Mouse (Mus musculus) heart, embryonic 10.5 days (tissue): Measurements from ENCODE around the gene Efcab5. TPM values are rescaled to one million over a fixed set of nuclear protein-coding genes. Genes with fewer than 3 reads are reported as not detected.
A peak's percentile ranks its signal among the peaks of the same experiment; 100 is the strongest.

Experiments used
- DNase-seq: peaks from one replicate; pipeline ENCODE4 v3.0.0-alpha.2; 2017; ENCODE audit warnings: low spot score
- H3K27ac ChIP-seq: fragments of 300-500 bp; sonication (generic); 2 replicates; pipeline ENCODE4 v1.5.1; 2016; ENCODE audit warnings: mild to moderate bottlenecking
- H3K27me3 ChIP-seq: fragments of 300-500 bp; sonication (generic); 2 replicates; pipeline ENCODE4 v1.6.1; 2016; ENCODE audit warnings: mild to moderate bottlenecking; ENCODE audit not compliant: poor library complexity, insufficient read depth, severe bottlenecking
- H3K36me3 ChIP-seq: fragments of 300-500 bp; sonication (generic); 2 replicates; pipeline ENCODE4 v1.6.1; 2016; ENCODE audit warnings: mild to moderate bottlenecking, moderate library complexity
- H3K4me1 ChIP-seq: fragments of 300-500 bp; sonication (generic); 2 replicates; pipeline ENCODE4 v1.6.1; 2016; ENCODE audit warnings: mild to moderate bottlenecking
- H3K4me3 ChIP-seq: fragments of 300-500 bp; sonication (generic); 2 replicates; pipeline ENCODE4 v1.5.1; 2016; ENCODE audit warnings: mild to moderate bottlenecking, moderate library complexity
- H3K9me3 ChIP-seq: fragments of 300-500 bp; sonication (generic); 2 replicates; pipeline ENCODE4 v1.6.1; 2016; ENCODE audit warnings: mild to moderate bottlenecking, moderate library complexity
- WGBS: fragments of 180-500 bp; shearing (Covaris S2); methylation state at CpG from one replicate; pipeline ENCODE4 v1.1.7; 2016; 5-methylcytosine and 5-hydroxymethylcytosine counted together
- polyA plus RNA-seq: library from polyadenylated mRNA; unstranded; fragments of >200 nt; fragmentation: Nextera tagmentation; extraction: Ambion mirVana; gene quantifications from 2 replicates; pipeline ENCODE4 v1.2.1, GENCODE M21; 2016

Efcab5 gene
- polyA plus RNA-seq, 1 experiment from 2014 or later, result 0.34 TPM

GRCm38 (mm10) chr11:77195360-77196109 is 6.8 kb upstream of the Efcab5 start:
- Histone ChIP-seq H3K9me3 (no peaks in the 10 kb centered on the region), H3K36me3 (no peaks in the 10 kb centered on the region), H3K27ac (peak overlapping the region; percentile 53), H3K4me1 (peaks cover 31% of the 10 kb centered on the region), H3K27me3 (no peaks in the 10 kb centered on the region), H3K4me3 (no peak overlapping the region)
- WGBS, result 60% methylated on average over 11 of the region's 11 CpGs
- peak; percentile 78 for DNase-seq

- H3K36me3 ChIP-seq, result no peaks in the 10 kb centered on the region
- 68% methylated on average over 1 of the region's 1 CpGs for WGBS
- no peak overlapping the region for H3K4me3 ChIP-seq
- no peaks in the 10 kb centered on the region for H3K27me3 ChIP-seq
- no peaks in the 10 kb centered on the region for H3K9me3 ChIP-seq
- no peak for DNase-seq
- peak overlapping the region; percentile 53; the same call in 1 of the 2 replicates for H3K27ac ChIP-seq
- peaks cover 31% of the 10 kb centered on the region for H3K4me1 ChIP-seq
These were observed 6.0 kb upstream of the Efcab5 start for GRCm38 (mm10) chr11:77194762-77195161.

GRCm38 (mm10) chr11:77193941-77194553 is 5.3 kb upstream of the Efcab5 start:
- DNase-seq, result no peak
- H3K27ac ChIP-seq, result no peak overlapping the region

GRCm38 (mm10) chr11:77193410-77193809 is 4.6 kb upstream of the Efcab5 start:
- H3K36me3 ChIP-seq, result no peaks in the 10 kb centered on the region
- H3K27me3 ChIP-seq, result no peaks in the 10 kb centered on the region
- no peaks in the 10 kb centered on the region for H3K9me3 ChIP-seq
- WGBS, result 72% methylated on average over 5 of the region's 5 CpGs
- no peak overlapping the region; the same call in 1 of the 2 replicates for H3K27ac ChIP-seq
- no peak for DNase-seq
- H3K4me1 ChIP-seq, result peaks cover 31% of the 10 kb centered on the region
- no peak overlapping the region for H3K4me3 ChIP-seq

More at GRCm38 (mm10) chr11:77193941-77194553, 5.3 kb upstream of the Efcab5 start:
- Histone ChIP-seq H3K4me1 (peaks cover 31% of the 10 kb centered on the region), H3K27me3 (no peaks in the 10 kb centered on the region), H3K36me3 (no peaks in the 10 kb centered on the region), H3K4me3 (no peak overlapping the region), H3K9me3 (no peaks in the 10 kb centered on the region)
- WGBS, result 56% methylated on average over 6 of the region's 6 CpGs

- Histone ChIP-seq H3K9me3 (no peaks in the 10 kb centered on the region), H3K27me3 (no peaks in the 10 kb centered on the region), H3K27ac (no peak overlapping the region), H3K4me3 (no peak overlapping the region), H3K36me3 (no peaks in the 10 kb centered on the region), H3K4me1 (peaks cover 4% of the 10 kb centered on the region; the same call in 1 of the 2 replicates)
- WGBS, result 54% methylated on average over 2 of the region's 2 CpGs
- DNase-seq, result no peak
These were observed 3.8 kb downstream of the Efcab5 start for GRCm38 (mm10) chr11:77184926-77185325.

GRCm38 (mm10) chr11:77182616-77183015 is 6.2 kb downstream of the Efcab5 start:
- Histone ChIP-seq H3K27ac (no peak overlapping the region), H3K4me3 (no peak overlapping the region), H3K36me3 (no peaks in the 10 kb centered on the region), H3K9me3 (no peaks in the 10 kb centered on the region), H3K27me3 (no peaks in the 10 kb centered on the region), H3K4me1 (peaks cover 4% of the 10 kb centered on the region; the same call in 1 of the 2 replicates)
- WGBS, result 56% methylated on average over 2 of the region's 2 CpGs
- DNase-seq, result no peak

GRCm38 (mm10) chr11:77182041-77182440 is 6.7 kb downstream of the Efcab5 start:
- Histone ChIP-seq H3K36me3 (no peaks in the 10 kb centered on the region), H3K9me3 (no peaks in the 10 kb centered on the region), H3K4me1 (peaks cover 4% of the 10 kb centered on the region; the same call in 1 of the 2 replicates), H3K27me3 (no peaks in the 10 kb centered on the region), H3K4me3 (no peak overlapping the region), H3K27ac (no peak overlapping the region)
- 86% methylated on average over 2 of the region's 2 CpGs for WGBS
- no peak for DNase-seq

GRCm38 (mm10) chr11:77181528-77181927 is 7.2 kb downstream of the Efcab5 start:
- H3K27ac ChIP-seq, result no peak overlapping the region
- 70% methylated on average over 5 of the region's 5 CpGs for WGBS
- H3K27me3 ChIP-seq, result no peaks in the 10 kb centered on the region
- no peaks in the 10 kb centered on the region for H3K9me3 ChIP-seq
- H3K4me1 ChIP-seq, result peaks cover 4% of the 10 kb centered on the region; the same call in 1 of the 2 replicates
- no peak for DNase-seq
- H3K36me3 ChIP-seq, result no peaks in the 10 kb centered on the region
- no peak overlapping the region for H3K4me3 ChIP-seq

- Histone ChIP-seq H3K27ac (no peak overlapping the region), H3K4me3 (no peak overlapping the region), H3K9me3 (no peaks in the 10 kb centered on the region), H3K27me3 (no peaks in the 10 kb centered on the region), H3K4me1 (peaks cover 4% of the 10 kb centered on the region; the same call in 1 of the 2 replicates), H3K36me3 (no peaks in the 10 kb centered on the region)
- no peak for DNase-seq
- WGBS, result 50% methylated on average over 4 of the region's 4 CpGs
These were observed 7.9 kb downstream of the Efcab5 start for GRCm38 (mm10) chr11:77180886-77181285.

- Histone ChIP-seq H3K4me3 (no peak overlapping the region), H3K27ac (no peak overlapping the region), H3K36me3 (no peaks in the 10 kb centered on the region), H3K9me3 (no peaks in the 10 kb centered on the region), H3K27me3 (no peaks in the 10 kb centered on the region), H3K4me1 (peaks cover 4% of the 10 kb centered on the region; the same call in 1 of the 2 replicates)
- no peak for DNase-seq
- WGBS, result 83% methylated on average over 3 of the region's 3 CpGs
These were observed 9.0 kb downstream of the Efcab5 start for GRCm38 (mm10) chr11:77179771-77180170.

GRCm38 (mm10) chr11:77174531-77174930 is 14.2 kb downstream of the Efcab5 start:
- Histone ChIP-seq H3K27me3 (no peaks in the 10 kb centered on the region), H3K4me1 (no peaks in the 10 kb centered on the region), H3K27ac (no peak overlapping the region), H3K36me3 (no peaks in the 10 kb centered on the region), H3K9me3 (no peaks in the 10 kb centered on the region), H3K4me3 (no peak overlapping the region)
- no peak for DNase-seq
- 81% methylated on average over 7 of the region's 7 CpGs for WGBS

GRCm38 (mm10) chr11:77173731-77174130 is 15.0 kb downstream of the Efcab5 start:
- H3K27ac ChIP-seq, result no peak overlapping the region
- 72% methylated on average over 4 of the region's 4 CpGs for WGBS
- no peak overlapping the region for H3K4me3 ChIP-seq
- DNase-seq, result no peak
- no peaks in the 10 kb centered on the region for H3K36me3 ChIP-seq
- H3K27me3 ChIP-seq, result no peaks in the 10 kb centered on the region
- no peaks in the 10 kb centered on the region for H3K9me3 ChIP-seq
- no peaks in the 10 kb centered on the region for H3K4me1 ChIP-seq

GRCm38 (mm10) chr11:77160744-77161143 is 28.0 kb downstream of the Efcab5 start:
- H3K9me3 ChIP-seq, result no peaks in the 10 kb centered on the region
- H3K27me3 ChIP-seq, result no peaks in the 10 kb centered on the region
- no peak overlapping the region for H3K27ac ChIP-seq
- H3K4me1 ChIP-seq, result 0 out of 2 replicates have a peak, but pooled peaks cover 5% of the 10 kb centered on the region
- H3K36me3 ChIP-seq, result no peaks in the 10 kb centered on the region
- 91% methylated on average over 1 of the region's 1 CpGs for WGBS
- no peak overlapping the region for H3K4me3 ChIP-seq
- no peak for DNase-seq
